Mouse (Mus musculus): ENCODE data around the gene Zfp213.
"Not testable (repeated sequence)": the region's sequence is repeated elsewhere in the genome, so short reads cannot be mapped to it uniquely, and the experiment has no call there.

Gene Zfp213

DNA sequence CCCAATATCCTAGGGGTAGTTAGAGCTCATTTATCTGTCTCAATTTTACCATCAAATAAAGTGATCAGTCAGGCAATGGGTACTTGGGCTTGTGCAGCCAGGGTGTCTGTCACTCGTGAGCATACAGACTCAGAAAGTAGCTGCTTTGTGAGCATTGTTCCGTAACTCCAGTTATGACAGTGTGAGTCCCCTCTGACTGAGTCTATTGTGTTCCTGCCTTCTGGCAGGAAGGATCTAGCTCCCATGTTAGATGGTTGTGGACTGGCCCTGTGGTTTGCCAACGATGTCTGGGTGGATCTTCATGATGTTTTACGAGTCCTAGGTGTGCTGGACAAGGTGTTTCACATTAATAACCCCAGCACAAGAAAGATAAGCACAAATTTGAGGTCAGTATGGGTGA, 21.2 kb downstream of the Zfp213 start:
- DNase-seq: no peak

DNA sequence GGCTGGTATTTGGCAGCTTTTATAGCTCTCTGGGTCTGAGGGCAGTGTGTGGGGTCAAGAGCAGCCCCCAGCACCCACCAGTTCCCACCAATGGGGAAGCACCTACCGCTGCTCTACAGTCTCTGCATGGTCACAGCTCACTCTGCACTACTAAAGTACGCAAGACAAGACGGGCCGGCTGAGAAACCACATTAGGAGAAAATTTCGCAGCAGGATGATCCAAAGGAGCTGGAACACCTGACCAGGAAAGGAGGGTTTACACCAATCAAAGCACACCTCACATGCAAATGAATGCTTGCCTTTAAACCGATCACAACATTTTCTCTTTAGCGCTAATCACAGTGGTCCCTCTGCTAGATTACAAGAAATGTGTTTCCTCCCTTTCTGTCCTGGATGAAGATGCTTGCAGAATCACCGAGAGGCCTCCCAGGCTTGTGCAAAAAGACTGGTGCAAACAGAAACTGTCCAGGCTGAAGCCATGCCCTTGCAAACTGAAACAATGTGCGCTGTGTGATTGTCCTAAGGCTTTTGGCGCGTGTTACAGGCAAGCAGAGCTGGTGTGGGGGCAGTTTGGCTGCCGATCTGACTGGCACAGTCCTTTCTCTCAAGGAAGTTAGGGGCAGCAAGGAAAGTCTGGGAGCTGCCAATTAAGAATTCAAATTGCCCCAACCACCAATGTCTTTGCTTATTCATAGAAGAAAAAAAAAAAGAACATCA, 21.9 kb downstream of the Zfp213 start:
- no peak for DNase-seq

DNA sequence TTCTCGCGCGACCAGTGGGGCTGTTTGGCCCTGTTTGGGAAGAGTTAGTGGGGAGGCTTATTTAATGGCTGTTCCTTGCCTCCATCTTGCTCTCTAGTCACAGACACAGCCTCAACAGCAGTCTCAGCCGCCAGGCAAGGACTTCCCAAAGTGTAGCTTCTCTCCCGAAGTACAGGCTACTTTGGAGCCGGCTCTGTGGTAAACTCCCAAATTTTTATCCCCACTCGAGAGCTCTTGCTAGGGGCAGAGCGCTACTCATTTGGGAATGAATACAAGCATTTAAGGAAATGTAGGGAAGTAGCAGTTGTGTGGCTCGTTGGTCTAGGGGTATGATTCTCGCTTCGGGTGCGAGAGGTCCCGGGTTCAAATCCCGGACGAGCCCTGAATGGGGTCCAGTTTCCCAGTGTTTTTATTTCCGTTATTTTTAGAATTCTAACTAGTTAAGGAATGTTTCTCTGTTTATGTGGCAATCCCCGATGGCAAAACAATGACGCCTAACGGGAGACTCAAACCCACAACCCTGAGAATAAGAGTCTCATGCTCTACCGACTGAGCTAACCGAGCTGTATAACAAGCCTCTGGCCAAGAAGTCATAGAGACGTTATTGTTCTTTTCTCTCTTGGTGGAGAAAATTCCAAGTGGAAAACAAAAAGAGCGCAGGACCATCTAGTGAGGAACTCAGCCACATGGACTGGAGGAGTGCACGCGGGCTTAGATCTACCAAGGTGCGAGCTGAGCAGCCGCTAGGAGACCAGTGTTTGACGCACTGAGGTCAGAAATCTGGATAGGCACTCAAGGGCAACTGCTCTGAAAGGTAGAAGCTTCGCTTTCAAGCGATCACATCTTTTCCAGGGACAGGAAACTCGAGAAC, 23.2 kb downstream of the Zfp213 start:
- no peak for DNase-seq

DNA sequence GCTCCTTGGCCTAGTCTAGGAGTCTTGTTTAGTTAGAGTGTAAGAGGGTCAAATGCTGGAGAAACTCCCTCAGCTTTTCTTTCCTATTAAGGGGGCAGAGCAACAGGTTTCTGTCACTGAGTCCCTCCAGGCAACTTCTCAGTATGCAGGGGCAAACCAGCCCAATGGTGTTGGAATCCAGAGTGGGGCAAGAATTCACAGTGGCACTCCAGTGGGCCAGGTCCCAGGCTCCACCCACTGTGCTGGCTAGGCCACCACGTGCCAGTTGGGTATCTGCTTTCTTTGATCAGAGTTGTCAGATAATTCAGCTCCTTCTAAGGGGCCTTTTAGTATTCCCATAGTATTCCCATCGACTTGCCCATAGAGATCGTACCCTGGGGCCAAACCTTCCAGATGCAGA, 23.9 kb downstream of the Zfp213 start:
- DNase-seq: no peak

DNA sequence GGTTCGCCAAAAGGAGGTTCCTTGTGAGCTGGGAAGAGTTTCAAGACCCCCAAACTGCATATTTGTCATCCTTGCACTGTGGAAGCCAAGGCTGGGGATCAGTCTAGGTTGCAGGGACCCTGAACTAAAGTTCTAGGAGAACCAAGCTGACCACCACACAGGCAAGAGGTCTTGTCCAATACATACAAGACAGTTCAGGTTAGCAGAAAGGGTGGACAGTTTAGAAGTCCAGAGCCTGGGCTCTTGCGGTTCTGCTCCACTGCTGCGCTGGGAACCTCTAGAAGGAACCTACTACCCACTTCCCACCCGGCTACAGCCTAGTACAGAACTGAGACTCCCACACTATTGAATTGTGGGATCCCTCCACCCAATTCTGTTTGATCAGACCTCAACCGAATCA, 24.4 kb downstream of the Zfp213 start:
- DNase-seq: no peak

DNA sequence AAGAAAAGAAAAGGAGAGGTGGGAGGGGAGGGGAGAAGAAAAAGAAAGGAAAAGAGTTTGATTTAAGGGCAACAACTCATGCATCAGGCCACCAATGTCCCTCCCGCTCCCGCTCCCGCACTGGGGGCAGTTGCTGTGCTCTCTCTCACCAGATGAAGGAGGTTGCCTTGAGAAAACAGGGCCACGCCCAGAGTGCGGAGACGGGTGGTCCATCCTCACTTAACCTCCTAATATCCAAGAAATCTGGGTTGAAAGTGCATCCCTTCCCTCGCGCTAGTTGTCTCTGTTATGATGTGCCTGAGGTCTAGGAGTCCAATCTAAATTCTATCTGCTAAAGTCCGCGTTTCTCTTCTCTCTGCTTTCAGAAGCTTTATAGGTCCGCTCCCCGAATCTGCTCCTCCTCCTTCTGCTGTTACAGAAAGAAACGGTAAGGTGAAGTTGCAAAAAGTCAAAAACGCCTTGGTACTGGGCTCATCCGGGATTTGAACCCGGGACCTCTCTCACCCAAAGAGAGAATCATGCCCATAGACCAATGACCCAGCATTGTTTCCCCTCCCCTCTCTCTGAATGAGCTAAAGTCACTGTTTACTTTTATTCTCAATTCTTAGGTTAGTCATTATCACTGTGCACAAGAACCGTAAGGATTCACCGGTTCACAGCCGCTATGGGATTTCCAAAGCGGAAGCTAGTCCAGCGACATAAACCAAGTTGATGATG, 25.6 kb downstream of the Zfp213 start:
- DNase-seq: no peak

DNA sequence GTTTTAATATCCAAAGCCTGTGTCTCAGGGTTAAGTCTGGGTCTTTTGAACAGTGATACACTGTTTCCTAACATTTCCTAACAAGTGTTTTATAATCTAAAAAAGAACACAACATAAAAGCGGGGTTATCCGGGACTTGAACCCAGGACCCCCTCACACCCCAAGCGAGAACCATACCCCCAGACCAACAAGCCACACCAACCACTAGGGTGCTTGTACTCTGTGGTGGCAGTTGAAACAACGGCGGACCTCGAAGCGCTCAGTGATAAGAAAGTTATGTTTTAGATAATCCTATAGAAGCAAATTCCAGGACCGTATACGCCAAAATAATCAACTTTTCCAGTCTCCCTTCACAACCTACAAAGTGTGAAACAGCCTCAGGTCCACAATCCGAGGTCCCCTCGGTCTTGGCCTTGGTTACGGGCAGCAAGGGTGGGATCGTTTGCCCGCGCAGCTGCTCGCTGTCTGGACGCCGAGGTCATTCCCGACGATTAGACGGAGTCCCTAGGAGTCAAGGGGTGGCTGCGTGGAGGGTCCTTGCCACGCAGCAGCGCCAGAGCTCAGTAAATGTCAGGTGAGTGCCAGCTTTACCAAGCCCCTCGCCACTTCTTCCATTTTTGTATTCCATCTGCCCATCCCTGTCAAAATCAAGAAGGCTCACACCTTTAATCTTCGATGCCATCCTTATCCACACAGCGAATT, 26.3 kb downstream of the Zfp213 start:
- no peak for DNase-seq

DNA sequence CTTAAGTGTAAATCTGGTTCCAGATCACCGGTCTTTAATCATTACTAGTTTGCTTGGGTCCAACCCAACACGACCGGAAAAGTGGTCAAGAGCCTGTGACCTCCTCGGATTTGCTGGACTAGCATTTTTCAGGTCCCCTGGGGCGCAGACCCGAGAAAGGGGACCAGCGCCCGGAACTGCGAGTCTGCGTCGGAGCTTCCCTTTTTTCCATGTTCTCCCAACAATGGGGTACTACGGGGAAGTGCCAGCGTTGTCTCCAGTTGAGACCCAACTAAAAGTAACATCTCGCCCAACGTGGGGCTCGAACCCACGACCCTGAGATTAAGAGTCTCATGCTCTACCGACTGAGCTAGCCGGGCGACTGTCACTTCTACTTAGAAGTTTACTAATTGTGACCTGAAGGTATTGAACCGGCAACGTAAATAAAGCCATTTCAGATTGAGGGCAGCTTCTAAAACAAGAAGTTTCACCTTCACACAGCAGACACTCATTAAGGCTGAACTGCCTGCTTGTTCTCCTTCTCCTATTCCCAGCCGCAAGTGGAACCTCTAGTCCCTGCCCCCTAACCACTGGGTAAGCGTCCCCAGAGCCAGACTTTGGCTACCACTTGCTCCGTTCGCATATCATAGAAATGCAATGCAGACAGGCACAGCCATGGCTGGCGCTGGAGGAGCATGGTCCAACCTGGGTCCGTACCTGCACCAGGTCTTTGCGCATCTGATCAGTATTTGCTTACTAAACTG, 28.8 kb downstream of the Zfp213 start:
- DNase-seq: not testable (repeated sequence)

DNA sequence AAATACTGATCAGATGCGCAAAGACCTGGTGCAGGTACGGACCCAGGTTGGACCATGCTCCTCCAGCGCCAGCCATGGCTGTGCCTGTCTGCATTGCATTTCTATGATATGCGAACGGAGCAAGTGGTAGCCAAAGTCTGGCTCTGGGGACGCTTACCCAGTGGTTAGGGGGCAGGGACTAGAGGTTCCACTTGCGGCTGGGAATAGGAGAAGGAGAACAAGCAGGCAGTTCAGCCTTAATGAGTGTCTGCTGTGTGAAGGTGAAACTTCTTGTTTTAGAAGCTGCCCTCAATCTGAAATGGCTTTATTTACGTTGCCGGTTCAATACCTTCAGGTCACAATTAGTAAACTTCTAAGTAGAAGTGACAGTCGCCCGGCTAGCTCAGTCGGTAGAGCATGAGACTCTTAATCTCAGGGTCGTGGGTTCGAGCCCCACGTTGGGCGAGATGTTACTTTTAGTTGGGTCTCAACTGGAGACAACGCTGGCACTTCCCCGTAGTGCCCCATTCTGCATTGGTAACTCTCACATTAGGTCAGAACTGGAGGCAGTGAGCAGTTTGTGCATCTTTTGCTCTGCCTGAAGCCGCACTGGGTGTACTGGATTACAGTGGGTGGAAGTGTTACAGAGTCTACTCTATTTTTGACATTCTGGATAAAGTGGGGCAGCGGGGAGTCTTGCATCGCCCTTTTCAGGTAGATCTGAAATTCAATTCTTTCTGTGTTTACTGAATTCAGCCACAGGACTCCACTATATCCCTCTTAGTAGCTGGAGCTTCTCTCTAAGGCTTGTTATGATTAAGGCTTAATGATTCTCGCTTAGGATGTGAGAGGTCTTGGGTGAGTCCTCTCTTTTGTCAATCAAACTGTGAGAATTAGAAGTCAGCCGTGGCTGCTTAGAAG, 30.2 kb downstream of the Zfp213 start:
- not testable (repeated sequence) for DNase-seq

DNA sequence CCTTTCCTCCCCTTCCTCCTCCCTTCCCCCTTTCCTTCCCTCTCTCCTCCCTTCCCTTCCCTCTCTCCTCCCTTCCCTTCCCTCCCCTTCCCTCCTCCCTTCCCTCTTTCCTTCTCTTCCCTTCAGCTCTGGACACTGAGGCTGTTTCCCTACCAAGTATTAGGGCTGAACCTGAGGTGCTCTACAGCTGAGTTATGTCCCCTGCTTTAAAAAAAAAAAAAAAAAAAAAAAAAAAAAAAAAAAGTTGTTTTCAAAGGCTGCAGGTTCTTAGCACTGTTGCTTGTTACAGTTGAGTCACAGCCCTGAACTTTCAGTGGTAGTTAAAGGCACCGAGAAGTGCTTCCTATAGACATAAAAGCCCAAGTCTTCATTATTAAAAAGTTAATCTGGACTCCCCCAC, 32.6 kb downstream of the Zfp213 start:
- not testable (repeated sequence) for DNase-seq

DNA sequence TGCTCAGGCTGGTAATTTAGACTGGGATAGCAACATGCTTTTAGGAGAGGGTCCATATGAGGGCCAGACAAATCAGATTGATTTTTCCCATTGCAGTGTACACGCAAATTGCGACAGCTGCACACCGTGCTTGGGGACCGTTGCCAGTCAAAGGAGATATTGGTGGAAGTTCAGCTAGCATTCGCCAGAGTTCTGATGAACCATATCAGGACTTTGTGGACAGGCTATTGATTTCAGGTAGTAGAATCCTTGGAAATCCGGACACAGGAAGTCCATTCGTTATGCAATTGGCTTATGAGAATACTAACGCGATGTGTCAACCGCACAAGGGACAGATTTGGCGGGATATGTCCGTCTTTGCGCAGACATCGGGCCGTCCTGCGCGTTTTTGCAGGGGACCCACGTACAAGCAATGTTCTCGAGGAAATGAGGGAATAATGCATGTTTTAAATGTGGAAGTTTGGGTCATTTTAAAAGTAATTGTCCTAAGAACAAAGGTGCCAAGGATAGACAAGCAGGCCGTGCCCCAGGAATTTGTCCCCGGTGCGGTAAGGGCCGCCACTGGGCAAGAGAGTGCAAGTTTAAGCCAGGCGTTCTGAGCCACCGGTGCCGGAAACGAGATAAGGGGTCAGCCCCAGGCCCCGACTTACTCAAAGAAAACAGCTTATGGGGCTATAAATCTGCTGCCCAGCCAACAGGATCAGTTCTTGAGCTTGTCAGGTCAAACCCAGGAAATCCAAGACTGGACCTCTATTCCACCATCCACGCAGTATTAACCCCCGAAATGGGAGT, 40.9 kb downstream of the Zfp213 start:
- DNase-seq: not testable (repeated sequence)

DNA sequence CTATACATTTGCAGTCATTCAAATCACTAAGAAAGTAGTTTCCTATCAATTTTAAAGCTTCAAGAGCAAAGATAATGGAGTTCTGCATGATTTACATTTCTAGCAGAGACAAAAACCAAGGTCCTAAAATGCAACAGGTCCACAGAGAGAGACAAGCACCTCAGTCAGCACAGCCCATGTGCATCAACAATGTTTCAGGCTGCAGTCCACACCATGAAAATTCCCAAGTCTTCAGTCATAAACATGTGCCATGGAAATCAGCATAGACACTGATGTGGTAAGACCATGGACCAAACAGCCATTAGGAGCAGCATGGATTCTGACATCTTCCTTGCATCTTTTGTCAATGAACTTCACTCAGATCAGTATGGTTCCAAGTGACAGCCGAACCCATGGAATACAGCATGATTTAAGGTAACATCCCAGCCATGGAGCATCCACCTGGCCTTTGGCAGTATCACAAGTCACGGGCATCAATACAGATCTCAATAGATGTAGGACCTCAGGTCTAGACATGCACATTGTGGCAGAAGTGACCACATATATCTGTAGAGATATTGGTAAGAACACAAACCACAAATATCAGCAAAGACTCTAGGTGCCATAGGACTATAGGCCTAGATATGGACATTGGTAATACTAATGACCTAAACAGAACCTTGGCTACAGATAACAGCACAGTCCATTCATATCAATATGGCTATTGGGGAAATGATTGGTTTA, 45.2 kb downstream of the Zfp213 start:
- no peak for DNase-seq
